Mouse (Mus musculus): ENCODE results near the gene Ints5. TPM values are rescaled to one million over a fixed set of nuclear protein-coding genes. Genes with fewer than 3 reads are reported as not detected.

Ints5 gene
- polyA plus RNA-seq, 1 experiment from 2014 or later = 46.5 TPM

DNA sequence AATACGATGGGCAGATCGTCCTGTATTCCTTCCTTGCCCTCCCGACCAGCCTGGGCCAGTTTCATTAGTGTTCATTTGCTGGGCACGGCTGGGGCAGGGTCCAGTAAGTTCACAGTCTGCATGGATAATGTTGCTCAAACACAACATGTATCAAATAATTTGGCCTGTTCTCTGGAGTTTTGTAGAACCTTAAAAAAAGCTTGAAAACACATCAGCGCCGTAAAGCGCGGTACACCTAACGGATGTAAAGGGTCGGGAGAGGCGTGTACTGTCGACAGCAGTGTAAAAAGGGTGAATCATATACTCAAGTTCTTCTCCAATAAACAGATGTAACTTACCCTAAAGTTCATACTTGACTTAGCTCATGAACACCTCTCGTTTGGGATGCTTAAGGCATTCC is 5.8 kb downstream of the Ints5 start:
- Histone ChIP-seq H3K4me1 (ENCODE audit: insufficient read depth) (peaks cover 14% of the 10 kb centered on the region; the same call in 1 of the 2 replicates), H3K9ac (peak overlapping the region; percentile 96), H3K27ac (ENCODE audit: low read depth) (peak overlapping the region; percentile 81), H3K27me3 (ENCODE audit: insufficient read depth, low read length) (no peaks in the 10 kb centered on the region), H3K36me3 (ENCODE audit: insufficient read depth) (peaks cover 53% of the 10 kb centered on the region), H3K4me2 (peak overlapping the region; percentile 75), H3K4me3 (ENCODE audit: low read depth, low read length) (peak overlapping the region; percentile 89), H3K9me3 (ENCODE audit: low read depth, low read length) (no peaks in the 10 kb centered on the region)
- ATAC-seq (ENCODE audit: insufficient read depth) = no peak
- TF ChIP-seq CTCF (IDR thresholded peaks at IDR 0.05; ENCODE audit: low read depth) = no peak
- DNase-seq = peak; percentile 28
- 4% methylated on average over 13 of the region's 13 CpGs for WGBS

DNA sequence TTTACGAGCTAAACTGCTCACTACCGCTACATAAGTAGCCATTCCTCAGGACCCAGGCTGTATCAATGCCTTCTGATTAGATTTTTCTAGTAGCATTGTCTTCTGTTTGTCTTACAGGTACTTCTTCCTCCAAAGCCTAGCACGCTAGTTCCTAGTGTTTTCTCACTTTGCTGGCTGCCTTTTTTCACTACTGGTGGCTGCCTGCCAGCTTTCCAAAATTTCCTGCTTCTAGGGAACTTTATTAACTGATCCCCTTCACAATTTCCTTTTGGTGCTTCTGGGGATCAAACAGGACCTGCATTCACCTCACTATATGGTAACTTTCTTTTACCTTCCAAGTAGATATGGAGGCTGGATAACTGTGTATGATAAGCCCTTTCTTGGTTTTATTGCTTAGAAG is 6.3 kb downstream of the Ints5 start:
- Histone ChIP-seq H3K4me3 (ENCODE audit: low read depth, low read length) (peak overlapping the region; percentile 89), H3K36me3 (ENCODE audit: insufficient read depth) (peaks cover 59% of the 10 kb centered on the region), H3K9me3 (ENCODE audit: low read depth, low read length) (no peaks in the 10 kb centered on the region), H3K4me1 (ENCODE audit: insufficient read depth) (0 out of 2 replicates have a peak, but pooled peaks cover 10% of the 10 kb centered on the region), H3K4me2 (peak overlapping the region; percentile 75), H3K27ac (ENCODE audit: low read depth) (no peak overlapping the region; the same call in 1 of the 2 replicates), H3K27me3 (ENCODE audit: insufficient read depth, low read length) (no peaks in the 10 kb centered on the region), H3K9ac (peak overlapping the region; percentile 96)
- TF ChIP-seq CTCF (IDR thresholded peaks at IDR 0.05; ENCODE audit: low read depth) = no peak
- DNase-seq (peak; percentile 39), ATAC-seq (ENCODE audit: insufficient read depth) (no peak)
- 26% methylated on average over 3 of the region's 3 CpGs for WGBS

DNA sequence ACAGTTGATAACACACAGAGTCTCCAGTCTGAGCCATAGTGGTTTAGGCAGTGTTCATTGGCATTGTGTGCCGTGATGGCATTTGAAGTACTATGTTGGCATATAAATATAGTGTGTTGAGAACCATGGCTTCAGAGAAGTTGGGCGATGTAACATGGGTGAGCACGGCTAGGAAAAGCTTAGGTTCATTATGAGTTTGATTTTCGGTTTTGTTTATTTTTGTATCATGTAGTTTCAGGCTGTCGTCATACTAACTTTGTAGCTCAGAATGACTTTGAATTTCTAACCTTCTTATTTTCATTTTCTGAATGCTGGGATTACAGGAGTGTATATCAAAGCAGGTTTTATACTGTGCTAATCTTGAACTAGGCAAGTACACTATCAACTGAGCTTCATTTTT is 10.6 kb downstream of the Ints5 start:
- H3K9me3 ChIP-seq (ENCODE audit: low read depth, low read length) = no peaks in the 10 kb centered on the region
- H3K4me3 ChIP-seq (ENCODE audit: low read depth, low read length) = no peak overlapping the region
- 0 out of 2 replicates have a peak, but pooled peaks cover 5% of the 10 kb centered on the region for H3K4me1 ChIP-seq (ENCODE audit: insufficient read depth)
- H3K4me2 ChIP-seq = no peak overlapping the region
- WGBS = 86% methylated on average over 5 of the region's 5 CpGs
- no peak overlapping the region for H3K27ac ChIP-seq (ENCODE audit: low read depth)
- no peak overlapping the region for H3K9ac ChIP-seq
- no peak for DNase-seq
- TF ChIP-seq CTCF (IDR thresholded peaks at IDR 0.05; ENCODE audit: low read depth) = no peak
- no peaks in the 10 kb centered on the region for H3K27me3 ChIP-seq (ENCODE audit: insufficient read depth, low read length)
- ATAC-seq (ENCODE audit: insufficient read depth) = no peak
- H3K36me3 ChIP-seq (ENCODE audit: insufficient read depth) = peaks cover 71% of the 10 kb centered on the region

DNA sequence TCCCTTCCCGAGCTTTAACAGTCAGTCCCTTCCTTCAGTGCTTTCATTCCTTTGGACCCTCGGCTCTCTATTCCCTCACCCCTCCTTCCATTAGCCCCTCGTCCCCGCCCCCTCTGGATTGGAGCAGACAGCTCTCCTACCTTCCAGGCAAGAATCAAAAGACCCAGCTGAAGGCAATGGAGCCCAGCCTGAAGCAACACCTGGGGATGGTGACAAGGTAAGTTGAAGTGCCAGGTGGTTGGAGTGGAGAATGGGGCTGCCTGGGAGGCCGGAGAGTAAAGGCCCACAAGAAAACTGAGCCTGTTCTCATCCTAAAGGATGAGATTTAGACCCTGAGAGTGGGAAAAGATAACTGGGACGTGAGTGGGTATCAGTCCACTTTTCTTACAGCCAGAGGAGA is 15.7 kb downstream of the Ints5 start:
- ATAC-seq (ENCODE audit: insufficient read depth) (no peak), DNase-seq (no peak)
- no peak overlapping the region for H3K9ac ChIP-seq
- H3K4me2 ChIP-seq = no peak overlapping the region
- 87% methylated on average over 6 of the region's 6 CpGs for WGBS
- peaks cover 99% of the 10 kb centered on the region for H3K36me3 ChIP-seq (ENCODE audit: insufficient read depth)
- H3K4me1 ChIP-seq (ENCODE audit: insufficient read depth) = no peaks in the 10 kb centered on the region
- no peaks in the 10 kb centered on the region for H3K27me3 ChIP-seq (ENCODE audit: insufficient read depth, low read length)
- H3K27ac ChIP-seq (ENCODE audit: low read depth) = no peak overlapping the region
- no peaks in the 10 kb centered on the region for H3K9me3 ChIP-seq (ENCODE audit: low read depth, low read length)
- TF ChIP-seq CTCF (IDR thresholded peaks at IDR 0.05; ENCODE audit: low read depth) = no peak
- no peak overlapping the region for H3K4me3 ChIP-seq (ENCODE audit: low read depth, low read length)

DNA sequence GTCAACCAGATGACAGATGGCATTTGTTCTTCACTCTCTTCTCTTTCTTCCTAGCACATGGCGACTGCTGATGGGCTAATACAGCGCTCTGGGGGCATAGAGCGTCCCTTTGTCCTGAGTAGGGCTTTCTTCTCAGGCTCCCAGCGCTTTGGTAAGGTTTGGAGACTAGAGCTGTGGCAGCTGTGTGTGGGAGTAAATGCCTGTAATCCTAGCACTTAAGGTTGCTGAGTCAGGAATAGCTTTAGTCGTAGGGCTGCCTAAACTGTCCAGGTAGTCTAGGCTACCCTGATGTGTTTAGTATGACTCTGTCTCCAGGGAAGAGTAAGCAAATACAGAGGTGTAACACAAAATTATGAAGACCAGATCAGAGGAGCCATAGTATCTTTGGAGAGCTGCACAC is 19.0 kb downstream of the Ints5 start:
- no peaks in the 10 kb centered on the region for H3K27me3 ChIP-seq (ENCODE audit: insufficient read depth, low read length)
- no peak overlapping the region for H3K27ac ChIP-seq (ENCODE audit: low read depth)
- ATAC-seq (ENCODE audit: insufficient read depth) (no peak), DNase-seq (no peak)
- 90% methylated on average over 5 of the region's 5 CpGs for WGBS
- H3K4me3 ChIP-seq (ENCODE audit: low read depth, low read length) = no peak overlapping the region
- H3K36me3 ChIP-seq (ENCODE audit: insufficient read depth) = peaks cover 100% of the 10 kb centered on the region
- H3K9ac ChIP-seq = no peak overlapping the region
- H3K4me2 ChIP-seq = no peak overlapping the region
- no peaks in the 10 kb centered on the region for H3K9me3 ChIP-seq (ENCODE audit: low read depth, low read length)
- no peak for TF ChIP-seq CTCF (IDR thresholded peaks at IDR 0.05; ENCODE audit: low read depth)
- no peaks in the 10 kb centered on the region for H3K4me1 ChIP-seq (ENCODE audit: insufficient read depth)

DNA sequence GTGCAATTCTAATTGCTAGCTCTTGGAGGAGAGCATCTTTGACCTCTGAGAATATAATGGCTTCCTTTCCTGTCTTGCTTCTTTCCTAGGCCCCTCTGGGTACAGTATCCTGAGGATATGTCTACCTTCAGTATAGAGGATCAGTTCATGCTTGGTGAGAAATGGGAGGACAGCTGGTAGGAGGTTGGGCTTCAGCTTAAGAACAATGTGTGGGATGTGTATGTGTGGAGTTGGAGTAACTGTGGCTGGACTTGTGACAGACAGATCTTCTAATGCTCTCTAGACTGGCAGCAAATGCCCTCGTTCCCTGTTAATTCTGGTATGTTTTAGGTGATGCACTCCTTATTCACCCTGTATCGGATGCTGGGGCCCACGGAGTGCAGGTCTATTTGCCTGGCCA is 21.4 kb downstream of the Ints5 start:
- no peak overlapping the region for H3K4me3 ChIP-seq (ENCODE audit: low read depth, low read length)
- no peak for TF ChIP-seq CTCF (IDR thresholded peaks at IDR 0.05; ENCODE audit: low read depth)
- H3K36me3 ChIP-seq (ENCODE audit: insufficient read depth) = peaks cover 79% of the 10 kb centered on the region
- DNase-seq (no peak), ATAC-seq (ENCODE audit: insufficient read depth) (no peak)
- no peaks in the 10 kb centered on the region for H3K9me3 ChIP-seq (ENCODE audit: low read depth, low read length)
- WGBS = 95% methylated on average over 3 of the region's 3 CpGs
- H3K4me1 ChIP-seq (ENCODE audit: insufficient read depth) = no peaks in the 10 kb centered on the region
- H3K9ac ChIP-seq = no peak overlapping the region
- no peak overlapping the region for H3K27ac ChIP-seq (ENCODE audit: low read depth)
- no peak overlapping the region for H3K4me2 ChIP-seq
- no peaks in the 10 kb centered on the region for H3K27me3 ChIP-seq (ENCODE audit: insufficient read depth, low read length)

DNA sequence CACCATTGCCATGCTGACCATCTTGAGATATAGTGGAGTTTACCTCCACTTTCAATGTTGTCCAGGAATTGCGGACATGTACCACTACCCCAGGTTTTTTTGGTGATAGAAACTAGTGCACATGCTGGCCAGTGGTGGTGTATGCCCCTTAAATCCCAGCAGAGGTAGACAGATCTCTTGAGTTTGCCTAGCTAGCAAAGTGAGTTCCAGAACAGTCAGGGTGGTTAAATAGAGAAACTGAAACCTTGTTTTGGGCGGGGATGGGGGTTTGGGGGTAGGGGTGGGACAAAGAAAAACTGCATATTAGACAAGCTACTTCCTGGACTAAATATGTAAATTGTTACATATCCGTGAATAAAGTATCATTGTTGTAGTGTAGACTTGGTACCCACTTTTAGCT is 26.2 kb downstream of the Ints5 start:
- ATAC-seq (ENCODE audit: insufficient read depth) = no peak
- Histone ChIP-seq H3K9ac (no peak overlapping the region), H3K27me3 (ENCODE audit: insufficient read depth, low read length) (no peaks in the 10 kb centered on the region), H3K36me3 (ENCODE audit: insufficient read depth) (peaks cover 42% of the 10 kb centered on the region), H3K27ac (ENCODE audit: low read depth) (no peak overlapping the region; the same call in 1 of the 2 replicates), H3K9me3 (ENCODE audit: low read depth, low read length) (no peaks in the 10 kb centered on the region), H3K4me1 (ENCODE audit: insufficient read depth) (no peaks in the 10 kb centered on the region), H3K4me3 (ENCODE audit: low read depth, low read length) (no peak overlapping the region), H3K4me2 (no peak overlapping the region)
- no peak for TF ChIP-seq CTCF (IDR thresholded peaks at IDR 0.05; ENCODE audit: low read depth)
- 81% methylated on average over 3 of the region's 3 CpGs for WGBS
- DNase-seq = no peak

DNA sequence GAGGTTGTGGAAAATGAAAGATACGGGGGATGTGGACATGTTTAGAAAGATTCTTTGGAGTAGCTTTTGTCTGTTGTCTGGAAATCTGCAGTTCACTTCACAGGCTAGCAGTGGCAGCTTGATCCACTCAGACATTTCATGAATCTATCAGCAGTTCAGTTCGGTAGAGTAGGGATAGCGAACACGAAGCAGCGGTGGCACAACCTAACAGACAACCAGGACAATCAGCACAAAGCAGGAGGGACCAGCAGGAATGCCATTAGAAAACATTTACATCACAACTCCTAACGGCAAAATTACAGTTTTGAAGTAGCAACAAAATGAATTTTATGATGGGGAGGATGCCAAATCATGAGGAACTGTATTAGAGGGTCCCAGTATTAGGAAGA is 26.9 kb downstream of the Ints5 start:
- TF ChIP-seq CTCF (IDR thresholded peaks at IDR 0.05; ENCODE audit: low read depth) = no peak
- Histone ChIP-seq H3K4me3 (ENCODE audit: low read depth, low read length) (peak overlapping the region; percentile 83), H3K27me3 (ENCODE audit: insufficient read depth, low read length) (no peaks in the 10 kb centered on the region), H3K4me1 (ENCODE audit: insufficient read depth) (no peaks in the 10 kb centered on the region), H3K9ac (peak overlapping the region; percentile 73; the same call in 1 of the 2 replicates), H3K36me3 (ENCODE audit: insufficient read depth) (peaks cover 35% of the 10 kb centered on the region), H3K9me3 (ENCODE audit: low read depth, low read length) (no peaks in the 10 kb centered on the region), H3K27ac (ENCODE audit: low read depth) (peak overlapping the region; percentile 89), H3K4me2 (peak overlapping the region; percentile 89)
- 56% methylated on average over 6 of the region's 6 CpGs for WGBS
- DNase-seq (no peak), ATAC-seq (ENCODE audit: insufficient read depth) (no peak)

All from lung, embryonic 14.5 days (tissue).